Mouse (Mus musculus): ENCODE measurements around the gene Gm43951. TPM values are rescaled to one million over a fixed set of nuclear protein-coding genes. Genes with fewer than 3 reads are reported as not detected.
"Not testable (repeated sequence)": the region's sequence is repeated elsewhere in the genome, so short reads cannot be mapped to it uniquely, and the experiment has no call there.

The Gm43951 gene
- polyA plus RNA-seq, 1 experiment from 2014 or later: 0.16 TPM

- Histone ChIP-seq H3K4me1 (peaks cover 6% of the 10 kb centered on the region; the same call in 1 of the 2 replicates), H3K9ac (no peak overlapping the region), H3K36me3 (peaks cover 71% of the 10 kb centered on the region), H3K27ac (replicated peaks) (no peak overlapping the region), H3K4me3 (no peak overlapping the region), H3K27me3 (replicated peaks) (no peaks in the 10 kb centered on the region), H3K9me3 (no peaks in the 10 kb centered on the region), H3K4me2 (no peak overlapping the region)
- 83% methylated on average over 2 of the region's 2 CpGs for WGBS
- ATAC-seq (ENCODE audit: extremely low read depth, insufficient number of reproducible peaks, low FRiP score, low TSS enrichment): no peak
Measured at GRCm38 (mm10) chr11:72194259-72194658, 12.4 kb downstream of the Gm43951 start.

- no peaks in the 10 kb centered on the region for H3K27me3 ChIP-seq (replicated peaks)
- no peak overlapping the region for H3K9ac ChIP-seq
- H3K4me1 ChIP-seq: no peaks in the 10 kb centered on the region
- no peak overlapping the region for H3K4me2 ChIP-seq
- peaks cover 68% of the 10 kb centered on the region for H3K36me3 ChIP-seq
- H3K4me3 ChIP-seq: no peak overlapping the region
- no peak for ATAC-seq (ENCODE audit: extremely low read depth, insufficient number of reproducible peaks, low FRiP score, low TSS enrichment)
- H3K9me3 ChIP-seq: no peaks in the 10 kb centered on the region
- WGBS: 84% methylated on average over 1 of the region's 1 CpGs
- H3K27ac ChIP-seq (replicated peaks): no peak overlapping the region
Measured at GRCm38 (mm10) chr11:72190857-72191256, 15.8 kb downstream of the Gm43951 start.

- no peak overlapping the region for H3K9ac ChIP-seq
- H3K4me3 ChIP-seq: no peak overlapping the region
- 64% methylated on average over 4 of the region's 4 CpGs for WGBS
- H3K27me3 ChIP-seq (replicated peaks): no peaks in the 10 kb centered on the region
- no peaks in the 10 kb centered on the region for H3K9me3 ChIP-seq
- no peak for ATAC-seq (ENCODE audit: extremely low read depth, insufficient number of reproducible peaks, low FRiP score, low TSS enrichment)
- no peak overlapping the region for H3K4me2 ChIP-seq
- H3K36me3 ChIP-seq: peaks cover 49% of the 10 kb centered on the region
- no peaks in the 10 kb centered on the region for H3K4me1 ChIP-seq
- H3K27ac ChIP-seq (replicated peaks): no peak overlapping the region
Measured at GRCm38 (mm10) chr11:72184252-72184651, 22.4 kb downstream of the Gm43951 start.

- H3K4me3 ChIP-seq: no peak overlapping the region
- H3K27me3 ChIP-seq (replicated peaks): no peaks in the 10 kb centered on the region
- H3K9ac ChIP-seq: no peak overlapping the region
- no peaks in the 10 kb centered on the region for H3K9me3 ChIP-seq
- no peak for ATAC-seq (ENCODE audit: extremely low read depth, insufficient number of reproducible peaks, low FRiP score, low TSS enrichment)
- H3K36me3 ChIP-seq: peaks cover 54% of the 10 kb centered on the region
- WGBS: 90% methylated on average over 4 of the region's 4 CpGs
- H3K4me2 ChIP-seq: no peak overlapping the region
- no peaks in the 10 kb centered on the region for H3K4me1 ChIP-seq
- H3K27ac ChIP-seq (replicated peaks): no peak overlapping the region
Measured at GRCm38 (mm10) chr11:72181136-72181535, 25.5 kb downstream of the Gm43951 start.

- H3K9ac ChIP-seq: no peak overlapping the region
- no peak overlapping the region for H3K27ac ChIP-seq (replicated peaks)
- 88% methylated on average over 5 of the region's 5 CpGs for WGBS
- no peak overlapping the region for H3K4me3 ChIP-seq
- peaks cover 60% of the 10 kb centered on the region for H3K36me3 ChIP-seq
- H3K9me3 ChIP-seq: no peaks in the 10 kb centered on the region
- H3K27me3 ChIP-seq (replicated peaks): no peaks in the 10 kb centered on the region
- no peaks in the 10 kb centered on the region for H3K4me1 ChIP-seq
- no peak overlapping the region for H3K4me2 ChIP-seq
- no peak for ATAC-seq (ENCODE audit: extremely low read depth, insufficient number of reproducible peaks, low FRiP score, low TSS enrichment)
Measured at GRCm38 (mm10) chr11:72180556-72180955, 26.1 kb downstream of the Gm43951 start.

- no peaks in the 10 kb centered on the region for H3K9me3 ChIP-seq
- no peak overlapping the region for H3K4me3 ChIP-seq
- ATAC-seq (ENCODE audit: extremely low read depth, insufficient number of reproducible peaks, low FRiP score, low TSS enrichment): no peak
- H3K27me3 ChIP-seq (replicated peaks): no peaks in the 10 kb centered on the region
- H3K36me3 ChIP-seq: peaks cover 86% of the 10 kb centered on the region
- H3K27ac ChIP-seq (replicated peaks): no peak overlapping the region
- H3K4me2 ChIP-seq: no peak overlapping the region
- 74% methylated on average over 3 of the region's 3 CpGs for WGBS
- no peaks in the 10 kb centered on the region for H3K4me1 ChIP-seq
- H3K9ac ChIP-seq: no peak overlapping the region
Measured at GRCm38 (mm10) chr11:72176553-72176952, 30.1 kb downstream of the Gm43951 start.

GRCm38 (mm10) chr11:72175966-72176365 lies 30.7 kb downstream of the Gm43951 start:
- Histone ChIP-seq H3K4me1 (no peaks in the 10 kb centered on the region), H3K9me3 (no peaks in the 10 kb centered on the region), H3K4me3 (no peak overlapping the region), H3K36me3 (peaks cover 84% of the 10 kb centered on the region), H3K9ac (no peak overlapping the region), H3K27me3 (replicated peaks) (no peaks in the 10 kb centered on the region), H3K27ac (replicated peaks) (no peak overlapping the region), H3K4me2 (no peak overlapping the region)
- 89% methylated on average over 5 of the region's 5 CpGs for WGBS
- no peak for ATAC-seq (ENCODE audit: extremely low read depth, insufficient number of reproducible peaks, low FRiP score, low TSS enrichment)

- no peaks in the 10 kb centered on the region for H3K9me3 ChIP-seq
- WGBS: 85% methylated on average over 6 of the region's 6 CpGs
- no peak overlapping the region for H3K4me3 ChIP-seq
- peaks cover 87% of the 10 kb centered on the region for H3K36me3 ChIP-seq
- no peak overlapping the region for H3K9ac ChIP-seq
- no peak for ATAC-seq (ENCODE audit: extremely low read depth, insufficient number of reproducible peaks, low FRiP score, low TSS enrichment)
- no peaks in the 10 kb centered on the region for H3K27me3 ChIP-seq (replicated peaks)
- no peak overlapping the region for H3K27ac ChIP-seq (replicated peaks)
- H3K4me2 ChIP-seq: no peak overlapping the region
- no peaks in the 10 kb centered on the region for H3K4me1 ChIP-seq
Measured at GRCm38 (mm10) chr11:72174721-72175120, 31.9 kb downstream of the Gm43951 start.

- H3K9ac ChIP-seq: no peak overlapping the region
- H3K9me3 ChIP-seq: no peaks in the 10 kb centered on the region
- peaks cover 88% of the 10 kb centered on the region for H3K36me3 ChIP-seq
- no peak overlapping the region for H3K27ac ChIP-seq (replicated peaks)
- H3K27me3 ChIP-seq (replicated peaks): no peaks in the 10 kb centered on the region
- no peak overlapping the region for H3K4me2 ChIP-seq
- H3K4me1 ChIP-seq: no peaks in the 10 kb centered on the region
- no peak overlapping the region for H3K4me3 ChIP-seq
- WGBS: 82% methylated on average over 5 of the region's 5 CpGs
- no peak for ATAC-seq (ENCODE audit: extremely low read depth, insufficient number of reproducible peaks, low FRiP score, low TSS enrichment)
Measured at GRCm38 (mm10) chr11:72173506-72173905, 33.1 kb downstream of the Gm43951 start.

GRCm38 (mm10) chr11:72171906-72172305 lies 34.7 kb downstream of the Gm43951 start:
- H3K27ac ChIP-seq (replicated peaks); H3K4me1 ChIP-seq; H3K27me3 ChIP-seq (replicated peaks); H3K4me2 ChIP-seq; H3K4me3 ChIP-seq; ATAC-seq (ENCODE audit: extremely low read depth, insufficient number of reproducible peaks, low FRiP score, low TSS enrichment); H3K9ac ChIP-seq; H3K9me3 ChIP-seq: not testable (repeated sequence)
- peaks cover 87% of the 10 kb centered on the region for H3K36me3 ChIP-seq
- WGBS: 81% methylated on average over 4 of the region's 4 CpGs

- no peak for ATAC-seq (ENCODE audit: extremely low read depth, insufficient number of reproducible peaks, low FRiP score, low TSS enrichment)
- Histone ChIP-seq H3K4me3 (no peak overlapping the region), H3K27me3 (replicated peaks) (no peaks in the 10 kb centered on the region), H3K4me2 (no peak overlapping the region), H3K9me3 (no peaks in the 10 kb centered on the region), H3K9ac (no peak overlapping the region), H3K27ac (replicated peaks) (no peak overlapping the region), H3K4me1 (no peaks in the 10 kb centered on the region), H3K36me3 (peaks cover 88% of the 10 kb centered on the region)
- WGBS: 82% methylated on average over 4 of the region's 4 CpGs
Measured at GRCm38 (mm10) chr11:72169871-72170270, 36.8 kb downstream of the Gm43951 start.

- Histone ChIP-seq H3K4me3 (no peak overlapping the region), H3K36me3 (peaks cover 81% of the 10 kb centered on the region), H3K4me2 (no peak overlapping the region), H3K27me3 (replicated peaks) (no peaks in the 10 kb centered on the region), H3K27ac (replicated peaks) (no peak overlapping the region), H3K9ac (no peak overlapping the region), H3K4me1 (no peaks in the 10 kb centered on the region), H3K9me3 (no peaks in the 10 kb centered on the region)
- WGBS: 81% methylated on average over 2 of the region's 2 CpGs
- ATAC-seq (ENCODE audit: extremely low read depth, insufficient number of reproducible peaks, low FRiP score, low TSS enrichment): no peak
Measured at GRCm38 (mm10) chr11:72163198-72163597, 43.4 kb downstream of the Gm43951 start.
